Mouse (Mus musculus) spleen, postnatal 36 days (tissue): ENCODE data around the gene Cbx2.
A peak's percentile ranks its signal among the peaks of the same experiment; 100 is the strongest.

ENCODE experiments used
- DNase-seq, 2 experiments: peaks; one replicate each; pipeline ENCODE4 v3.0.0; 2022; ENCODE audit warnings: low spot score in 2 of 2, mixed read lengths in 1 of 2

Cbx2 gene

GRCm38 (mm10) chr11:119022895-119023615 is at the start of gene Cbx2:
Gene Cbx2, plus strand, starts transcription at chr11:119022962.
- DNase-seq: peak; percentile 80 to 81

DNA sequence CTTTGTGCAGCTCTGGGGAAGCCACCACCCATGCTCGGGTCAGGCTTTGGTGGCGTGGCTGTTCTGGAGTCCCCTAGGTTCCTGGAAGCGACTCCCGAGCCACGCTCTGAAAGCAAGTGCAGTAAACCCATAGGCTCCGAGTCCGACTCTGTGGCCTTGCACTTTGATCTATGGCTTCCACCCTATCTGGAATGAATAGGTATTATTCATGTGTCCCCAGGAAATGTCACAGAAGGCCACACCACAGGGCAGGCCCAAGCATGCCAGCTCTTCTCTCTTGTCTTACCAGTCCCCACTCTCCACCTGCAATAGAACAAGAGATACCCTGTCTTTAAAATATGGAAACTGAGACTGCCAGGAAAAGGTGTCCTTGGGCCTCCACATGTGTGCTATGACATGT is 48.4 kb upstream of the Cbx2 start:
- no peak for DNase-seq

- DNase-seq: peak; percentile 7 to 18
Measured at GRCm38 (mm10) chr11:118975427-118975826, 47.3 kb upstream of the Cbx2 start.

DNA sequence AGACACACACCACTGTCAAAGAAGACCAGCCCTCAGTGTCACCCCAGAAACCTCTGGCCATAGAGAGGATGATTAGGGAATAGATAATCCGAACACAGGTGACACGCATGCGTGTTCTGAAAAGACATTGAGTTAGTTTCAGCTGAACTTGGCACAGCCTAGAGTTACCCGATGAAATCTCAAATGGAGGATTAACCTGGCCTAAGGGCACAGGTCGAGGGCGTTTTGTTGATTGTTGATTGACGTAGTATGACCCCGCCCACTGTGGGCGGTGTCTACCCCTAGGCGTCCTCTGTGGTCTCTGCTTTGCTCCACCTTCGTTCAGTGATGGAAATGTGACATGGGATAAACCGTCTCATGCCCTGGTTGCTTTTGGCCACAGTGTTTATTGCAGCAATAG is 46.8 kb upstream of the Cbx2 start:
- no peak for DNase-seq

- DNase-seq: peak; percentile 41 to 62
Measured at GRCm38 (mm10) chr11:118980388-118980787, 42.4 kb upstream of the Cbx2 start.

- DNase-seq: peak; percentile 70 to 73
Measured at GRCm38 (mm10) chr11:118981012-118981776, 41.6 kb upstream of the Cbx2 start.

DNA sequence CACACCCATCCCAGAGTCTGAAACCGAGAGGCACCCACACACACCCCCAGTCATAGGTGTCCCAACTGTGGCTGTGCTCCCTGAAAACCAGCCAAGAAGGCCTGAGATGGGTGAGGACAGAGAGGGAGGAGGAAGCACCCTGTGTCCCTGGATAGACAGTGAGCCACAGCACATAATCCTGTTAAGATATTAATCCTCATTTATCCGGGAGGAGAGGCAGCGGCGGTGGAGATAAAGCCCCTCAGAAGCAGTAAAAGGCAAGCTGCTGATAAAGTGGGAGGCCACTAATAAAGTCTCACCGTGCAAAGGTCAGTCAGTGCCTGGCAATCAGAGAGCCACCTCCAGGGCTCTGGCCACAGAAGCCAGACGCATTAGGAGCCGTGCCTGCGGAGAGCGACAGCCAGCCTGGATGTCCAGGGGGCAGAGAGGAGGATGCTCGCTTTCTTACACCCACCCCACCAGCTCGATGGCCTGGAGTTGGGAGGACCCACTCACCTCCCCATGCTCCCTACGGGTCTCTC is 40.1 kb upstream of the Cbx2 start:
- DNase-seq: no peak

DNA sequence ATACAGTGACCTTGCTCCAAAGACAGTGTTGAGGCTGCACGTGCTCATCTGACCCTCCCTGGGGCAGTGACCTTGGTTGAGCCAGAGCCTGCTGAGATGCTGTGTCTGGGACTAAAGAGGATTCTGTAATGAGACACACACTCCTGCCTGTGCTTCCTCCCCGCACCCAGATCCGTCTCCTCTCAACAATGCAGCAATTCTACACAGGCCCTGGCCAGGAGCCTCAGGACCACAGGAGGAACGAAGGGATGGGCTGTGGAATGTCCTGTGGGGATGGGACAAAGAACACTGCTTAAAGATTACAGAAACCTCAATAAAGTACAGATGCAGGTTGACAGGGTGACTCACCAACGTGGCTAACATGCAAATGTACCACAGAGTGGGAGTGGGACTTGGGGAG is 37.2 kb upstream of the Cbx2 start:
- DNase-seq: no peak

- DNase-seq: no peak
Measured at GRCm38 (mm10) chr11:118987999-118988398, 34.8 kb upstream of the Cbx2 start, which contains the start of gene Enpp7. Gene Enpp7, plus strand, starts transcription at chr11:118988188.

DNA sequence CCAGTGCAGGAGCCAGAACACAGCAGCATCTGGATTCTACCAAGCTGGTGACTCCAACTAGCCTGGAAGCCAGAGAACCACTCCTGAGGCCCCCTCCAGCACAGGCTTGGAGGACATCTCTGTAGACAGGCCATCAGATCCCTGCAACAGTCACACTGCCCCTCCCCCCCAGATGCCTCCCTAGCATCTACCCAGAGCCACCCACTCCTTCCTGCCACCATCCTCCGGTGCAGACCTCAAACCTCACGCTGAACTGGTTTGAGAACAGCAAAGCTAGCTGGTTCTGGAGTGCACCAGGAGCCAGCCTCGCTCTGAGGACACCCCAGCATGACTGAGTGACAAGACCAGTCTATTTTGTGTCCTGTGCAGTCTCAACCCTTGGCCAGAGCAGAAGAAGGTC is 30.0 kb upstream of the Cbx2 start:
- peak; percentile 43 to 47 for DNase-seq

GRCm38 (mm10) chr11:118995448-118995847 is 27.3 kb upstream of the Cbx2 start:
- DNase-seq: no peak

GRCm38 (mm10) chr11:118997182-118997581 is 25.6 kb upstream of the Cbx2 start:
- DNase-seq: no peak

GRCm38 (mm10) chr11:118998540-118999265 is 24.1 kb upstream of the Cbx2 start:
- peak; percentile 46 to 59 for DNase-seq

GRCm38 (mm10) chr11:118999361-118999804 is 23.4 kb upstream of the Cbx2 start:
- no peak for DNase-seq

- DNase-seq: no peak
Measured at GRCm38 (mm10) chr11:119000877-119001276, 21.9 kb upstream of the Cbx2 start.

DNA sequence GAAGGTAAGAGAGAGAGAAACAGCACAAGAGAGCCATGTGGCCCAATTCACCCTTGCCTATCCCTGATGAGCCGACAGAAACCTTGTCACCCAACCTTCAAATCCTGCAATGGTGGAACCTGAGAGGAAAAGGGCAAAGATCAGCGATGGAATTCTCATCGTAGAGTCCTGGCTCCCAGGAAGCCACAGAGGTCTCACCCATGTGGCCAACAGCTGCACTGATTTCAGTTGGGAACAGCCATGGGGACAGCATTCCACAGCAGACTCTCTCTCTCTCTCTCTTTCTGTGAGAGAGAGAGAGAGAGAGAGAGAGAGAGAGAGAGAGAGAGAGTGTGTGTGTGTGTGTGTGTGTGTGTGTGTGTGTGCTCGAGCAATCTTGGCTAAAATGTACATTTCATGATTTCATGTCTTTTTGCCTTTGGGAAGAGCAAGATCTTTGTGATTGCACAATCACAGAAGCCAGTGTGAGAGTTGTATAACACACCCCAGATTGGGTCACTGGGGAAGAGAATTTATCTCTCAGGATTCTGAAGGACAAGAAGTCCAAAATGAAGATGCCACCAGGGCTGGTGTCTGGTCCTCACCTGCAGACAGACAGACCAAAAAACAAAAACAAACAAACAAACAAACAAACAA is 21.2 kb upstream of the Cbx2 start:
- DNase-seq: no peak

DNA sequence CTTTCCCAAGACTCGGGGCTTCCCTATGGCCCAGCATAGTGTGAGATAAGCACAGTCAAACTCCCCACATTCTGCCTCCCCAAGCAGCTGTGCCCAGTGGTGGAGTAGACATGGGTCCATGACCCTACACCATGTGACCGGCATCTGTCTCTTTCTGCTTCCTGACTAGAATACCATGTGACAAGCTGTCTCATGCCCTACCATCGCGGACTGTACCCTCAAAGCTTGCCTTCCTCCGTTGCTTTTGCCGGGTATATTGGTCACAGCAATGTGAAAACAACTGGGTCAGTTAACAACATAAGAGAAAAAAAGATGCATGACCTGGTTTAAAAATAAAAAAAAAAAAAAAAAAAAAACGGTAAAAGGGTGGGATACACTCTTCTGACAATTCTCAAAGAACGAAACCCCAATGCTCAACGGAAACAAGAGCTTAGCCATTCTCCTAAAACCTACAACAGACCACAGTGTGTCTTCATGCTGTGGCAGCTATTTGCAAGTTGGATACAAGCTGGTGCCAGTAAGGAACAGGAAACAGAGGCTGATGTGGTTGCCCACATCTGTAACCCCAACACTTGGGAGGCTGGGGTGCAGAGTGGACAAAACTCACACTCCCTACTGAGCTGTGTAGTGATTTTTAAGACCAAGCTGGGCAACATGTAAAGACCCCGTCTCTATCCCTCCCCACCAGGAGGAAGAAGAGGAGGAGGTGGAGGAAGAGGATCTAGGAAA is 17.1 kb upstream of the Cbx2 start:
- no peak for DNase-seq

GRCm38 (mm10) chr11:119006462-119006861 is 16.3 kb upstream of the Cbx2 start:
- DNase-seq: no peak

DNA sequence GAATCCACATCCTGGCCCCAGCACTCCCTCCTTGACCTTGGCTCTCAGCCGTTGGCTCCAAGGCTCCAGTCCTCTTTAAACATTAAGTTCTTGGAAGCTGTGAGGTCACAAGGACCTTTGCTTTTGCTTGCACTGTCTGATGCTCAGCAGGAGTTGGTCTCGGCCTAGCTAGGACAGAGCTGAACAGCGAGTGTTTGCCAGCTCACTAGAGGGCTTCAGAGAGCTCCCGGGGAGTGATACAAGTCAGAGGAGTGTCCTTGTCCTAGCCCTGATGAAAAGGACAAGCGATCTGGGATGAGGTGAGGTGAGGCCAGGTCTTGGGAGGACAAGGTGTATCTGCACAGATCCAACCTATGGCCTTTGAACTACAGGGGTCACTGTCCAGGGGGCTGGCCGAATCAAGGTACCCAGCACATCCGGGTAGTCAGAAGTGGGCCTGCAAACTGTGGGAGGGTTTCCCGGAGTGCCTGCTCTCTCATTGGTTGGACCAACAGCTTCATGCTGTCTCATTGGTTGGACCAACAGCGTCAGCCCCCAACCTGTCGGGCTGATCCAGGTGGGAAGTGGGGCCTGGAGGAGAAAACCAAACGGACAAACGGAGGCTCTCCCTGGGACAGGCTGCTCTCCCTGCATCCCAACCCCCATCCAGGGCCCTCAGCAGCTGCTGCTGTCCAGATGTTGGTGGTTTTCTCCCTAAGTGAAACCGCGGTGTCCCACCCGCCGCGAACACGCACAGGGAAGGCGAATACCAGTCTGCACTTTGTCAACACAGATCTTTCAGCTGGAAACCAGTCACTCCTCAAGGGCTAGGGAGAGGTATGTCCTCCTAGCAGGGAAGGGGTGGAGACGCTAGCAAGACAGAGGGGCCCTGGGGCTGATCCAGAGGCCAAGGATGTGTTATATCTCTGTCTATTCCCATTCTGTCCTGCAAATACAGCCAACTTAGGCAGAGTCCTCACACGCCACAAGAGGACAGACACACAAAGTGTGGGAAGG is 15.0 kb upstream of the Cbx2 start:
- DNase-seq: no peak

DNA sequence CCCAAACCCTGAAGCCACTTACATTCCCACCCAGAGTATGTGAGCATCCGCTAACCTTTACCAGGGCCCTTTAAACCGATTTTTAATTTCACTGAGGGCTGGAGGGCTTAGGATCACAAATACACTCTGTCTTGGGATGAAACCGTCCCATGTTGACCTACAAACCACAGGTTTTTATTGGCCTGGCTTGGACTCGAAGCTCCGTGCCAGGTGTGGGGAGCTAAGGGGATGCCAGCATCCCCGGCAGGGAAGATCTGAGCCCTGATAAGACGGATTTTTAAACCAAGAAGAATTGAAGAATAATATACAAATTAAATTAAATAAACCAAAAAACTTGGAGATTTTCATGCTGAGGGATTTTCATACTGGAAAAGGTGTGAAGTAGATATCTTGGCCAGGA is 8.3 kb upstream of the Cbx2 start:
- DNase-seq: no peak
